Mouse (Mus musculus) E14TG2a.4 (cell line): ENCODE measurements around the gene Pparg.
A peak's percentile ranks its signal among the peaks of the same experiment; 100 is the strongest.

Experiments
- H3K27me3 ChIP-seq: 2 replicates; pipeline ENCODE4 v1.6.1; 2014; ENCODE audit warnings: low read length, control low read depth; ENCODE audit not compliant: insufficient read depth
- H3K36me3 ChIP-seq: 2 replicates; pipeline ENCODE4 v1.6.1; 2014; ENCODE audit warnings: low read length, control low read depth; ENCODE audit not compliant: insufficient read depth
- H3K4me1 ChIP-seq: replicated peaks from 2 replicates; pipeline ENCODE4 v1.6.1; 2014; ENCODE audit warnings: low read depth, low read length, control low read depth
- H3K4me3 ChIP-seq: replicated peaks from 2 replicates; pipeline ENCODE4 v1.5.1; 2014; ENCODE audit warnings: mild to moderate bottlenecking, low read length
- H3K9me3 ChIP-seq: 2 replicates; pipeline ENCODE4 v1.6.1; 2014; ENCODE audit warnings: low read length, control low read depth
- CTCF ChIP-seq: conservative IDR thresholded peaks from 2 replicates; pipeline ENCODE4 v1.5.1; 2014; ENCODE audit warnings: low read length
- NANOG ChIP-seq: IDR thresholded peaks from 2 replicates; pipeline ENCODE4 v1.6.1; 2014; ENCODE audit warnings: borderline replicate concordance, low read length, mixed read lengths
- POU5F1 ChIP-seq: IDR thresholded peaks from 2 replicates; pipeline ENCODE4 v1.6.1; 2014; ENCODE audit warnings: low read length, borderline replicate concordance

Gene Pparg

GRCm38 (mm10) chr6:115479963-115480321, 119.2 kb downstream of the Pparg start:
- no peak overlapping the region for H3K4me3 ChIP-seq
- no peaks in the 10 kb centered on the region for H3K36me3 ChIP-seq
- TF ChIP-seq NANOG (no peak), POU5F1 (no peak), CTCF (no peak)
- peaks cover 19% of the 10 kb centered on the region for H3K27me3 ChIP-seq
- peaks cover 7% of the 10 kb centered on the region; the same call in 1 of the 2 replicates for H3K4me1 ChIP-seq
- no peaks in the 10 kb centered on the region for H3K9me3 ChIP-seq

- Histone ChIP-seq H3K9me3 (no peaks in the 10 kb centered on the region), H3K36me3 (no peaks in the 10 kb centered on the region), H3K27me3 (peaks cover 20% of the 10 kb centered on the region), H3K4me1 (peaks cover 7% of the 10 kb centered on the region; the same call in 1 of the 2 replicates), H3K4me3 (no peak overlapping the region)
- no peak for TF ChIP-seq CTCF
- TF ChIP-seq NANOG, result no peak
- TF ChIP-seq POU5F1, result no peak
Observed at GRCm38 (mm10) chr6:115480322-115481017, 119.7 kb downstream of the Pparg start.

GRCm38 (mm10) chr6:115481018-115481354, 120.2 kb downstream of the Pparg start:
- Histone ChIP-seq H3K36me3 (no peaks in the 10 kb centered on the region), H3K4me1 (peaks cover 7% of the 10 kb centered on the region; the same call in 1 of the 2 replicates), H3K27me3 (peaks cover 20% of the 10 kb centered on the region), H3K9me3 (no peaks in the 10 kb centered on the region), H3K4me3 (no peak overlapping the region)
- no peak for TF ChIP-seq NANOG

DNA sequence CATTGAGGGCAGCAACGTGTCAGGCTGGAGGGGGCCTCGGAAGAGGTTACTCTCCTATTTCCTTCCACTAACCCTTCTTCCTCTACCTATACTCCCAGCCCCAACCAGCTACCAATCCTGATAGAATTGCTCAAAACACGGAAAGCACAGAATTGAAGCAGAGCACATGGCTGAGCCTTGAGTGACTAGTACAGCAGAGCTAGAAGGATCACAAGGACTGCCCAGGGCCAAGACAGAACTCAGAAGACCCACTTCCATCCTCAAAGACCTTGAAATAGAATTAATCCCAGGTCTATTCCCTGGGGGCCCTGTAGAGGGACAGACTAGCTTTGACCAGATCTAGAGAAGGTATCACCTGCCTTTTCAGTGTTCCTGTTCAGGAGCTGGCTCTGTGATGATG, 120.9 kb downstream of the Pparg start:
- TF ChIP-seq NANOG (no peak), POU5F1 (no peak), CTCF (no peak)
- Histone ChIP-seq H3K4me3 (no peak overlapping the region), H3K9me3 (no peaks in the 10 kb centered on the region), H3K27me3 (peaks cover 20% of the 10 kb centered on the region), H3K36me3 (no peaks in the 10 kb centered on the region), H3K4me1 (peaks cover 7% of the 10 kb centered on the region; the same call in 1 of the 2 replicates)

GRCm38 (mm10) chr6:115485635-115486034, 124.9 kb downstream of the Pparg start:
- H3K9me3 ChIP-seq, result no peaks in the 10 kb centered on the region
- H3K27me3 ChIP-seq, result peaks cover 25% of the 10 kb centered on the region
- no peak overlapping the region for H3K4me3 ChIP-seq
- no peaks in the 10 kb centered on the region for H3K36me3 ChIP-seq
- TF ChIP-seq CTCF (no peak), NANOG (no peak), POU5F1 (no peak)
- H3K4me1 ChIP-seq, result peaks cover 2% of the 10 kb centered on the region; the same call in 1 of the 2 replicates

DNA sequence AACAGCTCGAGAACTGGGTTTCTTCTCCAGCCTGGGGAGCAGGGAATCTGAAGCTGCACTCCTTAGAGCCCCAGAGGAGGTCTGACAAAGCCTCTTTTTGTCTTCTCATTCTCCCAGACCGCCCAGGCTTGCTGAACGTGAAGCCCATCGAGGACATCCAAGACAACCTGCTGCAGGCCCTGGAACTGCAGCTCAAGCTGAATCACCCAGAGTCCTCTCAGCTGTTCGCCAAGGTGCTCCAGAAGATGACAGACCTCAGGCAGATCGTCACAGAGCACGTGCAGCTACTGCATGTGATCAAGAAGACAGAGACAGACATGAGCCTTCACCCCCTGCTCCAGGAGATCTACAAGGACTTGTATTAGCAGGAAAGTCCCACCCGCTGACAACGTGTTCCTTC, 129.1 kb downstream of the Pparg start:
- TF ChIP-seq CTCF (no peak), POU5F1 (no peak), NANOG (no peak)
- Histone ChIP-seq H3K9me3 (no peaks in the 10 kb centered on the region), H3K4me3 (no peak overlapping the region), H3K36me3 (no peaks in the 10 kb centered on the region), H3K27me3 (peaks cover 7% of the 10 kb centered on the region), H3K4me1 (no peaks in the 10 kb centered on the region)

GRCm38 (mm10) chr6:115492952-115493613, 132.3 kb downstream of the Pparg start:
- no peaks in the 10 kb centered on the region for H3K9me3 ChIP-seq
- no peak overlapping the region for H3K4me3 ChIP-seq
- no peaks in the 10 kb centered on the region for H3K36me3 ChIP-seq
- peaks cover 7% of the 10 kb centered on the region for H3K27me3 ChIP-seq
- no peaks in the 10 kb centered on the region for H3K4me1 ChIP-seq
- TF ChIP-seq NANOG, result no peak

- Histone ChIP-seq H3K27me3 (peaks cover 7% of the 10 kb centered on the region), H3K4me1 (peaks cover 2% of the 10 kb centered on the region), H3K4me3 (no peak overlapping the region), H3K36me3 (no peaks in the 10 kb centered on the region), H3K9me3 (no peaks in the 10 kb centered on the region)
- no peak for TF ChIP-seq NANOG
- TF ChIP-seq CTCF, result no peak
- no peak for TF ChIP-seq POU5F1
Observed at GRCm38 (mm10) chr6:115493824-115494223, 133.1 kb downstream of the Pparg start.

DNA sequence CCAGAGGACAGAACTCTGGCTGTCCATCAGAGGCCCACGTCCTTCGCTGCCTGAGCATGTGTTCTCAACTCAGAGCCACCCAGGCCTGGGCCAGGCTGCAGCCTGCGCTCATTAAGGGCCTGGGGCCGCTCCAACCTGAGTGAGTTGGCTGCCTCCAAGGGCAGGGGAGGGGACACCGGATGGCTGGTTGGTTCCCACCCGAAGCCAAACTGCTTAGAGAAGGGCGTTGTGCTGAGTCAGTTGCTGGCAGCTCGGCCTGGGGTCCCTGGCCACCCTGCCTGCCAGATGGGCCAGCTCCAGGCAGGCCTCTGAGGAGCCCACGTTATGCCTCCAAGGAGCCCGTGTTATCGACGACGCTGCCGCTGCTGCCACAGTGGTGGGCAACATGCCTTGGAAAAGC, 138.8 kb downstream of the Pparg start:
- TF ChIP-seq CTCF, result no peak
- TF ChIP-seq NANOG, result no peak
- TF ChIP-seq POU5F1, result no peak
- peak overlapping the region; percentile 57 for H3K4me3 ChIP-seq
- no peaks in the 10 kb centered on the region for H3K9me3 ChIP-seq
- H3K36me3 ChIP-seq, result no peaks in the 10 kb centered on the region
- H3K4me1 ChIP-seq, result peaks cover 23% of the 10 kb centered on the region
- H3K27me3 ChIP-seq, result peaks cover 19% of the 10 kb centered on the region
